Mouse (Mus musculus): Measurements from ENCODE around the gene Zfp871. TPM values are rescaled to one million over a fixed set of nuclear protein-coding genes. Genes with fewer than 3 reads are reported as not detected.

Zfp871 gene
- polyA plus RNA-seq, 2 experiments = 7.4 to 10.6 TPM

DNA sequence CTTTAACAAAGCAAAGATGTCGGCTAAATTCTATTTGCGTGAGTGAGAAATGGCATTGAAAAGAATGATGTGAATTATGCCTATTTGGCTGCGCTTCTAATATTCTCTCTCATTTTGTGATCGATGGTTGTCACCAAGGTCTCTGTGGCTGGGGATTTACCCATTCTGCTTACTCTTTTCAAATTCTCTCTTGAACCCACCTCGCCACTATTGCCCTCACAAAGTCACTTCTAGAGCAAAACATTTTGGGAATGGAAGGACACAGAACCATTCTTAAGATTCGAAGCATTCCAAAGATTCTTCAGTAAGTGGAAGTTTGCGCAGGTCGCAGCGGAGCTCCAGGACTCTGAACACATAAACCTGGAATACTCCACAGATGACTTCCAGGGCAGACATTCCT is 489 bp upstream of the Zfp871 start:
- DNase-seq (ENCODE audit: low read depth in 3 of 3, low spot score in 3 of 3) (no peak), ATAC-seq (ENCODE audit: insufficient read depth) (no peak)
- peaks cover 26% of the 10 kb centered on the region for H3K36me3 ChIP-seq (replicated peaks; ENCODE audit: control insufficient read depth, insufficient read depth, low read depth)
- no peak overlapping the region for H3K27ac ChIP-seq
- peak overlapping the region; percentile 82 for H3K4me2 ChIP-seq (ENCODE audit: low read depth)
- peak overlapping the region; percentile 90 to 96 for H3K4me3 ChIP-seq (ENCODE audit: insufficient read depth in 1 of 2, low read depth in 2 of 2, low read length in 2 of 2)
- no peaks in the 10 kb centered on the region for H3K27me3 ChIP-seq (ENCODE audit: control insufficient read depth, insufficient read depth, low read length)
- peaks cover 11 to 14% of the 10 kb centered on the region in 2 experiments for H3K4me1 ChIP-seq (replicated peaks; ENCODE audit: control insufficient read depth in 2 of 2, insufficient read depth in 2 of 2, low read length in 1 of 2)
- TF ChIP-seq CTCF (IDR thresholded peaks at IDR 0.05; ENCODE audit: low read depth) (no peak), EP300 (IDR thresholded peaks at IDR 0.05; ENCODE audit: low read depth) (no peak)
- WGBS (ENCODE audit: insufficient replicate concordance) = 14% methylated on average over 9 of the region's 9 CpGs
- H3K9ac ChIP-seq (replicated peaks) = peak overlapping the region; percentile 91
- no peaks in the 10 kb centered on the region for H3K9me3 ChIP-seq (ENCODE audit: control insufficient read depth, low read length)

DNA sequence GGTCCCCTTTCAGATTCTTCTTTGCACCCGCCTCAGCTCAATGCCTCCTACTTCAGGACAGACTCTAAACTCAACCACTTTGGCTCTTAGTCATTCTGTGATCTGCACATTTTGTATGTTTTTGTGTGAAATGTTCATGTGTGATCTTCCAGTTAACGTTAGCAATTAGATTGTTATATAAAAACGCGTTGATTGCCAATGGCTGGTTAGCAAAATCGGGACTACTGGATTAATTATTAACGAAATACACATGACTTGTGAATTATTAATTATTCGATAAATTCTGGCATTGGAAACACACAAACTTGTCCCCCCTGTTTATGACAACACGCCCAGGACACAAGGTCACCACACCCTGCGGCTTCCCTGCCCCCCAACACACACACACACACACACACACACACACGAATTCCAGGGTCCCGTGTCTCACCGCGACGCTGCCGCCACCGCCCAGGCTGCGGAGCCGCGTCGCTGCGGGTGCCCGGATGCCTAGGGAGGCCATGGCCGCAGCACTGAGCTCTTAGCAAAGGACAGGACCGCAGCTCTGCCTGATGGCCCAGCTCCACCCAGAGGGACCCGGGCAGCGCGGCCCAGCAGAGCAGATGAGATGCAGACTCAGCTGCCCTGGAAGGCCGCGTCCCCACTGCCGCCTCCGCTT is 522 bp downstream of the Zfp871 start:
- no peak for TF ChIP-seq EP300 (IDR thresholded peaks at IDR 0.05; ENCODE audit: low read depth)
- no peak for TF ChIP-seq CTCF (IDR thresholded peaks at IDR 0.05; ENCODE audit: low read depth)
- 1% methylated on average over 31 of the region's 31 CpGs for WGBS (ENCODE audit: insufficient replicate concordance)
- Histone ChIP-seq H3K27ac (peak overlapping the region; percentile 82), H3K9me3 (ENCODE audit: control insufficient read depth, low read length) (no peaks in the 10 kb centered on the region), H3K4me3 (ENCODE audit: insufficient read depth in 1 of 2, low read depth in 2 of 2, low read length in 2 of 2) (peak overlapping the region; percentile 90 to 96), H3K36me3 (replicated peaks; ENCODE audit: control insufficient read depth, insufficient read depth, low read depth) (peaks cover 30% of the 10 kb centered on the region), H3K27me3 (ENCODE audit: control insufficient read depth, insufficient read depth, low read length) (no peaks in the 10 kb centered on the region), H3K4me2 (ENCODE audit: low read depth) (peak overlapping the region; percentile 65), H3K4me1 (replicated peaks; ENCODE audit: control insufficient read depth in 2 of 2, insufficient read depth in 2 of 2, low read length in 1 of 2) (peaks cover 11 to 14% of the 10 kb centered on the region in 2 experiments), H3K9ac (replicated peaks) (peak overlapping the region; percentile 91)
- ATAC-seq (ENCODE audit: insufficient read depth) = peak; percentile 89
- DNase-seq (ENCODE audit: low read depth in 3 of 3, low spot score in 3 of 3) = peak; percentile 34 to 38 (median 35)

DNA sequence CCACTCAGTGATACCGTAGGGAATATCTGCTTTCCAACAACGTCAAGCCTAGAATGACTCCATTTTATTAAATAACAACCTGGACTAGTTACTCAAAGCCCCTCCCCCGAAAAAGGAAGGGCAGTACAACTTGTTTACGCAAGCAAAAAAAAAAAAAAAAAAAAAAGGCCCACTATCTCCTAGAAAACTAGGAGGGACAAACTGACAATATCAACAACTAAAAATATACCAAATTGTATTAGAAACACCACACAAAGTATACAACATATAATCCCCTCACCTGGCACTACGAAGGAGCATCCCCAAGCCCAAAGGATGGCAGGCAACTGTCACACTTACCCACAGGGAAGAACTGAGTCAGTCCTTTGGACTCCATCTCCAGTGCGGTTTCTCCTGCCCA is 1.1 kb downstream of the Zfp871 start:
- TF ChIP-seq EP300 (IDR thresholded peaks at IDR 0.05; ENCODE audit: low read depth) = no peak
- TF ChIP-seq CTCF (IDR thresholded peaks at IDR 0.05; ENCODE audit: low read depth) = no peak
- WGBS (ENCODE audit: insufficient replicate concordance) = 49% methylated on average over 6 of the region's 6 CpGs
- no peaks in the 10 kb centered on the region for H3K9me3 ChIP-seq (ENCODE audit: control insufficient read depth, low read length)
- no peak for DNase-seq (ENCODE audit: low read depth in 3 of 3, low spot score in 3 of 3)
- peak overlapping the region; percentile 91 for H3K9ac ChIP-seq (replicated peaks)
- peak overlapping the region; percentile 65 for H3K4me2 ChIP-seq (ENCODE audit: low read depth)
- no peak for ATAC-seq (ENCODE audit: insufficient read depth)
- peak overlapping the region; percentile 90 to 96 for H3K4me3 ChIP-seq (ENCODE audit: insufficient read depth in 1 of 2, low read depth in 2 of 2, low read length in 2 of 2)
- H3K4me1 ChIP-seq (replicated peaks; ENCODE audit: control insufficient read depth in 2 of 2, insufficient read depth in 2 of 2, low read length in 1 of 2) = peaks cover 11 to 14% of the 10 kb centered on the region in 2 experiments
- no peaks in the 10 kb centered on the region for H3K27me3 ChIP-seq (ENCODE audit: control insufficient read depth, insufficient read depth, low read length)
- no peak overlapping the region for H3K27ac ChIP-seq
- H3K36me3 ChIP-seq (replicated peaks; ENCODE audit: control insufficient read depth, insufficient read depth, low read depth) = peaks cover 30% of the 10 kb centered on the region

DNA sequence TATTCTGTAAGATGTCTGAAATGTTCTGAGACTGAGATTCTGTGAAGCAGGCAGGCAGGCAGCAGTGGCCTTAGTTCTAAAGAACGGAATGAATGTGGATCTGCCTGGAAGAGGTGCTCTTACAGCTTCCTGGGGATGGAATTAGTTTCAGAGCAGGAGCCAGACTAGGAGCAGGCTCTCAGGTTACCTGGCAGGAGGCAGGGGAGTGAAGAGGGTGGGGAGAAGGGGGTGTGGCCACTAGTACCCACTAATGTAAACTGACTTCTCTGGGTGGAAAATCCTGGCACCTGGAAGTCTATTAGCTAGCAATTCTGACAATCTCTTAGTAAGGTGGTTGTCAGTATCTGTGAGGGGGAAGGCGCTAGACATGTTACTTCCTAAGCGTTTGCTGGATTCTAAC is 2.4 kb downstream of the Zfp871 start:
- H3K9me3 ChIP-seq (ENCODE audit: control insufficient read depth, low read length) = no peaks in the 10 kb centered on the region
- H3K27me3 ChIP-seq (ENCODE audit: control insufficient read depth, insufficient read depth, low read length) = no peaks in the 10 kb centered on the region
- ATAC-seq (ENCODE audit: insufficient read depth) (no peak), DNase-seq (ENCODE audit: low read depth in 3 of 3, low spot score in 3 of 3) (no peak)
- H3K36me3 ChIP-seq (replicated peaks; ENCODE audit: control insufficient read depth, insufficient read depth, low read depth) = peaks cover 30% of the 10 kb centered on the region
- no peak overlapping the region for H3K4me2 ChIP-seq (ENCODE audit: low read depth)
- H3K4me1 ChIP-seq (replicated peaks; ENCODE audit: control insufficient read depth in 2 of 2, insufficient read depth in 2 of 2, low read length in 1 of 2) = peaks cover 11 to 14% of the 10 kb centered on the region in 2 experiments
- TF ChIP-seq EP300 (IDR thresholded peaks at IDR 0.05; ENCODE audit: low read depth) (no peak), CTCF (IDR thresholded peaks at IDR 0.05; ENCODE audit: low read depth) (no peak)
- H3K9ac ChIP-seq (replicated peaks) = no peak overlapping the region
- 84% methylated on average over 3 of the region's 3 CpGs for WGBS (ENCODE audit: insufficient replicate concordance)
- H3K27ac ChIP-seq = no peak overlapping the region
- H3K4me3 ChIP-seq (ENCODE audit: insufficient read depth in 1 of 2, low read depth in 2 of 2, low read length in 2 of 2) = no peak overlapping the region

DNA sequence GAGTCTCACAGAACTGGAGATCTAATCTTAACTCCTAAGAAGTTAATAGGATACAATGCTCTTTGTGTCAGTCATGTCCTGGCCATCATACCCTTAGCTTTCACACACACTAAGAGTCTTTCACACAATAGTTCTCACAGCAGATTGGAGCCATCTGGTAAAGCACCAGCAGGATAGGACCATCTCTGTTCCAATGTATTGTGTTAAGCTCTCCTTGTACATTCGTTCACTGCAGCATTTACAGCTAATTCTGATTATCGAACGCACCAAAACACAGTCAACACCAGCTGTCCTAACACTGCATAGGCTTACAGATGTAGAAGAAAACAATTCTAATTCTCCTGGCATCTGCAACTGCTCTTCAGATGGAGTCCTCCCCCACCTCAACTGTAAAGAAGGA is 10.5 kb downstream of the Zfp871 start:
- 88% methylated on average over 3 of the region's 3 CpGs for WGBS (ENCODE audit: insufficient replicate concordance)
- H3K9ac ChIP-seq (replicated peaks) = no peak overlapping the region
- peaks cover 57% of the 10 kb centered on the region for H3K36me3 ChIP-seq (replicated peaks; ENCODE audit: control insufficient read depth, insufficient read depth, low read depth)

More for the DNA sequence above, 10.5 kb downstream of the Zfp871 start:
- DNase-seq (ENCODE audit: low read depth in 3 of 3, low spot score in 3 of 3) (no peak), ATAC-seq (ENCODE audit: insufficient read depth) (no peak)
- no peak overlapping the region for H3K4me3 ChIP-seq (ENCODE audit: insufficient read depth in 1 of 2, low read depth in 2 of 2, low read length in 2 of 2)
- no peak overlapping the region for H3K27ac ChIP-seq
- no peaks in the 10 kb centered on the region for H3K9me3 ChIP-seq (ENCODE audit: control insufficient read depth, low read length)
- no peak for TF ChIP-seq CTCF (IDR thresholded peaks at IDR 0.05; ENCODE audit: low read depth)
- no peak for TF ChIP-seq EP300 (IDR thresholded peaks at IDR 0.05; ENCODE audit: low read depth)
- H3K4me1 ChIP-seq (replicated peaks; ENCODE audit: control insufficient read depth in 2 of 2, insufficient read depth in 2 of 2, low read length in 1 of 2) = no peaks in the 10 kb centered on the region
- no peak overlapping the region for H3K4me2 ChIP-seq (ENCODE audit: low read depth)
- no peaks in the 10 kb centered on the region for H3K27me3 ChIP-seq (ENCODE audit: control insufficient read depth, insufficient read depth, low read length)

All from liver, embryonic 14.5 days (tissue).